Mouse (Mus musculus): Measurements from ENCODE around the gene Slc2a8.

The Slc2a8 gene

DNA sequence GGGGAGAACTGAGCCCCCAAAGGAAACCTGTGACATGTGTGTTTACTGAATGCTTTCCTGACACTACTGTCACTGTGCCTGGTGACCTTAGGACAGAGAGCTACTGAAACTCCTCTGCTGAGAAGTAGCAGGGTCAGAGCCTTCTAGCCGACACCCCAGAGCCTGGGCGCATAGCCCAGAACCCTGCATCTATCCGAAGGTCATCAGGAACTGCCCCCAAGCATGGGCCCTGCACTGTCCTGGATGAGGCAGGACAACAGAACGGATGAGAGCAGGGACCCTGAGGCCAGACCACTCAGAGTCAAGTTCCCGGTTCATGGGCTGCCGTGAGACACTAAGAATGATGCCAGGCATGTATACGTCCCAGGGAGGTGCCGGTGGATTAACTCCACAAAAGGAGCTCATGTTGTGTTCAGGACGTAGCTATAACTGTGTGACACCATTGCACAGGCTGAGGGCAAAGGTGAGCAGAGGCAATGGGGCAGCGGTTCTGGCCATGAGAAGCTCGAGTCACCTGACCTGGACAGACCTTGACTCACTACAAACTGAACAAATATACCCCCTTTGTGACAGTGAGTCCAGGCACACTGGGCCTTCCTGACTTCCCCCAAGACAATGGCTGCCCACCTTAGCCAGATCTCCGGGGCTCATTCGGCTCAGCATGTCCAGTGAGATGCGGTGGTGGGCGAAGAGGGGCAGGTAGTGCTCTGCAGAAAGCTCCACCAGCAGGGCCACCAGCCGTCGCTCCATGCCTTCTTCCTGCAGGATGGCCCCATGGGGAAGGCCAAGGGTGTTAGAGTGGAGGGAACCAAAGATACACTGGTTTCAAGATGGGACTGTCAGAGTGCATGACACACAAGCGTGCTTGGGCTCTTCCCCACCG lies 52.7 kb downstream of the Slc2a8 start:
- DNase-seq (ENCODE audit: low read depth, low spot score): no peak

DNA sequence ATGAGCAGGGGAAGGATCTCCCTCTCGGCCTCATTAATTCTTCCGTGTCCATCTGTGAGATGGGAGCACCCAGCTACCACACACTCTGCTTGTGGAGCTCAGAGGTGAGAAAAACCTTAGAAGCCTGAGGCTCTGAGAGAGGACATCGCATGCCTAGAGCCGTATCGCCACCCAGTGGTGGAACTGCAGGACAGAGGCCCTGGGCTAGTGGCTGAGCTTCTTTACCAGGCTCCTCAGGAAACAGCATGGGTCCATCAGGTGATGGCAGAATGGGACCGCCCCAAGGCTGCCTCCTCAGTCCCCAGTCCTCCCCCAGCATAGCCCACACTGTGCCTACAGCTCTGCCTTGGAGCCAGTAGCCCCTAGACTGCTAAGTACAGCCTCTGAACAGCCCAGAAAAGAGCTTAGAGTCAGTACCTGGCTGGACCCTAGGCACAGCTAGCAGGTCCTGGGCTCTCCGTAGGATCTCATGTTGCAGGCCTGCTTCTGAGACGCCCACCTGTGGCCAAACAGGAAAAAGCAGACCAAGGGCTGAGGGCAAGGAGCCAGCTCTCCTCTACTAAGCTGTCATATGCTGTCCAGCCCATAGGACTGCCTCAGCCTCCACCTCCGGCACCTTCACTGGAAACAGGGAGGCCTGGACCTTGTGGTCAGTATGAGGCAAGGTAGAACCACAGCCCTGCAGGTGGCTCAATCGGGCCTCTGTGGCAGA lies 53.5 kb downstream of the Slc2a8 start:
- peak; percentile 53 for DNase-seq (ENCODE audit: low read depth, low spot score)

DNA sequence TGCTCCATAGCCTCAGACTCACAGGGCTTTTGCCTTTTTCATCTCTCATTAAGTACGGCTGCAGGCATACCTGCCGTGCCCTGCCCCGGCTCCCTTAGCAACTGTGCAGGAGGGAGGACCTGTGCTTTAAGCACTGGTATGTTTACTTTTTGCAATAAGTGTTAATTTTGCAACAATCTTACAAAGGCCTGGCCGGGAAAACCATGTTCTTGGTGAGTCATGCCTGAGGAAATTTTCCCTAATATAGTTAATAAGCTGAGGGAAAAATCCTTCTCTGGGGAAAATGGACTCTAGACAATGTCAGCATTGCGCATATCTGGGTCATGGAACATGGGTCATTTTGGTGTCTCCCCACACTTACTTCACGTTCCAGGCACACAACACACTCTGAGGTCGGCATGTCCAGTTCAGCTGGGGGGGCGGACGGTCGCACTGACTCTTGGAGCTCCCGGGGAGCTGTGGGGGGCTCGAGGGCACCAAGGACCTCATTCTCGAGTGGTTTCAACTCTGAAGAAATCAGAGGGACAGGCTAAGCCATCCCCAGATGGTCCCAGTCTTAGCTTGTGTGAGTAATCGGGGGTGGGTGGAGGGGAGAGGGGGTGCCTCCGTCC lies 54.2 kb downstream of the Slc2a8 start:
- no peak for DNase-seq (ENCODE audit: low read depth, low spot score)

DNA sequence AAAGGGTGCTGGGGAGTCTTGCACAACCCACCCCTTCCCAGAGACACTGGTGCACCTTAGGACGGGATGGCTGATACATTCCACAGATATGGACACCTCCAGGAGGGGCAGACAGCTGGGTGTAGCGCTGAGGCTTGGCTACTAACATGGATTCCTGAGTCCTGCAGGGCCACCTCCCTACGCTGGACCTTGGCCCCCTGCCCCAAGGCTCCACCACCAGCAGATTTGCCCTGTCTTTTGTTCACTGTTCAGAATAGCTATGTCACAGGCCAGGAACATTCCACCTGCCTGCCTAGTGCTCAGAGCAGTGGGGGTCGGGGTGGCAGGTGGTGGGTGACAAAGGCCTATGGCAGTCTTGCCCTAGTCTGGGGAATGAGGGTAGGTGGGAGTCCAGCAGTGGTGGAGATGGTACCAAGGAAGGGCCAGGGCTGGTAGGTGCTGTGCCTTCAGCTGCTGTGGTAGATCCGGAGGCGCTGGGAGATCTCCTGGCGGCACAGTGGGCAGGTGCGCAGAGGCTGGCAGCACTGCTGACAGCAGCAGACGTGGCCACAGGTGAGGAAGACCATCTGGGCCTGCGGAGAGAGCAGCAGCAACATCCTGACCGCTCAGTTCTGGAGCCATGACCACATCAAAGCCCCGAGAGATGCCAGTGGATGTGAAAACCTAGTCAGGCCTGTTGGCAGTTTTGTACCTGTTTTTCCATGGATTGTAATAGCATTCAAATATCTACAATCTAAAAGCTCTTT lies 55.4 kb downstream of the Slc2a8 start:
- DNase-seq (ENCODE audit: low read depth, low spot score): no peak

DNA sequence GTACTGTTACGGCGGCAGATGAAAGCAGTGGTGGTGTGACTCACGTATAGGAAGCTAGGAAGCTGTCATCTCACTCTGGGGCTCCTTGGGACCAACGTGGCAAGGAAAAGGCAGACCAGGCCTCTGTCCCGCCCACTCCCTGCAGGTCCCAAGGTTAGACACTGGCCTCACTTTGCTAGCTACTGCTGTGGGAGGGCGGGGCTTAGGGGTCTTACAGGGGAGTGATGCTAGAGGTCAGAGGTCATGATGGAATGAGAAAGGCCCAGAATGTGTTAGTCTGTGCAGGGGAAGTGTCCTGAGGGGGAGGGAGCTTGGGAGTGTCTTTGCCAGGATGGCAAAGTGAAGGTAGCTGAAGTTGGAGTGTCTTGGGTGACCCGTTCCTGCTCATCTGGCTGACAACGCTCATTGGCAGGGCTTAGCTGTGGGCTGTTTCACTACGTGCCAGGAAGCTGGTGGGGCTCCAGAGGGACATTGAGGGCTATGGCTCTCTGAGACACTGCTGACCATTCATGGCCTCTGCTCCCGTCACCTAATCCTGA lies 57.5 kb downstream of the Slc2a8 start:
- no peak for DNase-seq (ENCODE audit: low read depth, low spot score)

DNA sequence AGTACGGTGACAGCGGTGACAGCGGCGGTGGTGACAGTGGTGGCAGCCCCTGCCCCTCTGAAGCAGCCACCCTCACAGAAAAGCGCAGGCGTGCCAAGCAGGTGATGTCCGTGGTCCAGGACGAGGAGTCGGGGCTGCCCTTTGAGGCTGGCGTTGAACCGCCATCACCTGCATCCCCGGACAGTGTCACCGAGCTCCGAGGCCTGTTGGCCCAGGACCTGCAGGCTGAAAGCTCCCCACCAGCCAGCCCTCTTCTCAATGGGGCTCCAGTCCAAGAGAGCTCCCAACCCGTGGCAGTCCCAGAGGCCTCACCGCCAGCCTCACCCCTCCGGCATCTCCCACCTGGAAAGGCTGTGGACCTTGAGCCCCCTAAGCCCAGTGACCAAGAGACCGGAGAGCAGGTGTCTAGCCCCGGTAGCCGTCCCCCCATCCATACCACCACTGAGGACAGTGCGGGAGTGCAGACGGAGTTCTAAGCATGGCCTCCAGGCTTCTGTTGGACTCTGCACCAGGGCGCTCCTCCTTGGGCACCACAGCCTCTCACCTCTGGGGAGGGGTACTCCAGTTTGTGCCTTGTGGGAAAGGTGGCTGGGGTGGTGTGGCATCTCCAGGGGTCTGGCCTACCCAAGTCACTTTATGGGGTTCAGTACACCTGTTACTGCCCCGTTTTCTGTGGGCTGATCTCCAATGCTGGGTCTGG lies 58.2 kb downstream of the Slc2a8 start:
- no peak for DNase-seq (ENCODE audit: low read depth, low spot score)
